Mouse (Mus musculus) urinary bladder, adult 2 months (tissue): Measurements from ENCODE around the gene Tmco4. TPM values are rescaled to one million over a fixed set of nuclear protein-coding genes. Genes with fewer than 3 reads are reported as not detected.

ENCODE experiments used
- DNase-seq: peaks from one replicate; pipeline ENCODE4 v3.0.0; 2022; ENCODE audit warnings: low spot score
- polyA plus RNA-seq: library from polyadenylated mRNA; depleted of rRNA; stranded (reverse); fragments of >200 nt; gene quantifications from 2 replicates; pipeline ENCODE4 v1.2.3, GENCODE M21; 2012; rRNA removed

Gene Tmco4
- polyA plus RNA-seq, 1 experiment: 28.8 TPM

DNA sequence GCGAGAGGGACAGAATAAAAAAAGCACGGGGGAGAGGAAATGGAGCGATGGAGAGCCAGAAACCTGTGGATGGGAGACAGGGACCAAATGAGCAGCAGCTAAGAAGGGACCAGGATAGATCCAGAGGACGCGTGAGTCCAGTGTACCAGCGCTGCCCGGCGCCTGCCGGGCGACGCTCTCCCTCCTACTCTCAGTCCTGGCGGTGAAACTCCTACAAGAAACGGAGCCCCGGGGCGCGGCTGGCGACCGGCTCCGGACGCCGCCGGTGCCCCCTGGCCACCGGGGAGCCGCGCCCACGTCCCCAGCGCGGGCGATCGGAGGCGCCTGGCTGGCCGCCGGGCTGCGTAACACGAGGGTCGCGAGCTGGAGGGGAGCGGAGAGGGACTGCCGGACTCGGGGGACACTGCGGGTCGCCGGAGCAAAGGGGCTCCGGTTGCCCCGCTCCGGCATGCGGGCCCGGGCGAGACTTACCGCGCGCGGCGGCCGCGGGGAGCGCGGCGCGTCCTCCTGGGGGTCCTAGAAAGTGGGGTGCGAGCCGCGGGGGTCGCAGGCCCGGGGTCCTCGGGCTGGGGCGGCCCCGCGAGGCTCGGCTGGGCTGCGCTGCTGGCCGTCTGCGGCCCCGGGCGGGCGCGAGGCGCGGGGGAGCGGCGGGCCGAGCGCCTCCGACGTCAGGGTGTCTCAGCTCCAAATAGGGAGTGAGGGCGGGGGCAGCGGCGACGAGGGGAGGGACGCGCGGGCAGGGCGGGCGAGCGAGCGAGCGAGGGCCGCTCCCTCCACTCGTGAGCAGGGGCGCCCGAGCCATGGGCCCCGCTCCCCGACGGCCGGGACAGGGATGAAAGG is 119.9 kb downstream of the Tmco4 start, which contains the start of gene Nbl1:
Gene Nbl1 (minus strand): TSS at position 638 of the 840 bp plus-strand sequence.
- DNase-seq: peak; percentile 63

DNA sequence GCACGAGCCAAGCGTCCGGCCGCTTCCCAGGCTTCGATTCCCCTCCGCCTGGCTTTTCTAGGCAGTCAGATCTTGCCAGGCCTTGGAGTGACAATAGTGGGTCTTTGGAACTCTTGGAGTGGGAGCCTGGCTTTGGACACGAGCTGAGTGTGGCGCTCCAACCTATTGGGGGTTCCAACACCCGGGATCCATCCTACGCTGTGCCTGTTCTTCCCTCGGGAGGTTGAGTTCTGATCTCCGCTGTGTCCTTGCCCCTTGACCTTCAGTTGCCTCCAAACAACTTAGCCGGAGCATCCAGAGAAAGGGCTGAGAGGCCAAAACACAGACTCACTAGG is 120.5 kb downstream of the Tmco4 start:
- no peak for DNase-seq

DNA sequence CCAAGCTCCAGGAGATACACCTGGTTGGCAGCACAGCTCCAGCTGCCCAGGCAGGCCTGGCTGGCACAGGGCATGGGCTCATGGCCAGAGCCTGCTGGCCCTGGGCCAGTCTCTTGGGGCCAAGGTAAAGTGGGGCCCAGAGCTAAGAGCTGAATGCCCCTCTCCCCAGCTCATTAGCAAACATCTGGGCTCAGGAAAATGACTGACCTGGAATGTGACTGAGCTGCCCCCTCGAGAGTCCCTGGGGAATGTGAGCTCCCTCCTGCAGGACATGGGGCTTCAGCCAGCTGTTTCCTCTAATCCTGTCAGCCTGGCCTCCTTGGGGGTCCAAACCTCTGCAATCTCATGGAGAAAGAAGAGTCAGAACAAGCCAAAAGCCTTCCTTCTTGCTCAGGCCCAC is 122.7 kb downstream of the Tmco4 start:
- DNase-seq: no peak

DNA sequence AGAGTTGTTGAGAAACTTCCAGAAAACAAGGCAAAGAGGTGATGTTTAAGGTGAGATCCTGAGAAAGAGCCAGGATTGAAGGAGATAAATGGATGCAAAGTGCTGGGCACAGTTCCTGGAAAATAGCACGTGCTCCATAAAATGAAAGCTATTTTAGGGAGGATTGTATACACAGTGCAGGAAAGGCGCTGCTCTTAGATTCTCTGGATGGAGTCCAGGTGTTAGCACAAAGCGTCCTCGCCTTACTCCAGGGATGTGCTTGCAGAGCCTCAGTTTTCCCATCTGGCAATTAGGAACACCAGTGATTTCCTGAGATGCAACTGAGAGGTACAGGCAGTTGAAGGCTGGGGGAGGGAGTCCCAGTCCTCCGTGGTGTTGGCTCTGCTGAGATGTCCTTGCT is 123.5 kb downstream of the Tmco4 start:
- no peak for DNase-seq

DNA sequence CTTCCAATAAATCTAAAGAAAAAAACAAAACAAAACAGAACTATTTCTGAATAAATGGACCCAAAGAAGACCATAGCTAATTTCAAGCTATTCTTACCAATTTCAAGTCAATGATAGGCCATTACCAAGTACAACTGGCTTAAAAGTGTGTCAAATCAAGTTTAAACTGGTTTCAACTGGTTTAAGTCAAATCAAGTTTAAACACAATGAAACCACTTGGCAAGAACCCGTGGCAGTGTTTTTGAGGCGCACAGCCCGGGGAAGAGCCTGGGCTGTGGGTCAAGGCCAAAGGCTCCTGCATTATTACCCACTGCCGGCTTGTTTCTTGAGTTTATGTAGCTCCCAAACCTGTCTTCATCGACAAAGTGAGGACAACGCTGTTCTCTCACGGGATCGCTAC is 127.6 kb downstream of the Tmco4 start:
- DNase-seq: no peak

DNA sequence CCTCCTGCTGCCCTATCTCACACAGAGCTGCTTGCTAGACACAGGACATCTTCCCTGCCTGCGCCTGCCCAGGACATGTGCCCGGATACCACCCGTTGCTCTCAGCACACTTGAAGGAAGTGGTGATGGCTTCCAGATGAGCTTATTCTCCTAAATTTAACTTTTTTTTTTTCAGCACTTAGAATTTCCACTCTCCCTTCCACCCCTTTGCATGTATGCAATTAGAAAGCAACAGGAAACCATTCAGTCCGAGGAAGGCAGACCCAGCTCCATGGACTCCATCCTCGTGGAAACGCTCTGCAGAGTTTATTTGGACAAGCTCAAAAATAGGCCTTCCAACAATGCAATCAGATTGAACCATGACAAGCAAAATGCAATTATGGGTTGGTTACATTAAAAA is 128.9 kb downstream of the Tmco4 start:
- DNase-seq: no peak

DNA sequence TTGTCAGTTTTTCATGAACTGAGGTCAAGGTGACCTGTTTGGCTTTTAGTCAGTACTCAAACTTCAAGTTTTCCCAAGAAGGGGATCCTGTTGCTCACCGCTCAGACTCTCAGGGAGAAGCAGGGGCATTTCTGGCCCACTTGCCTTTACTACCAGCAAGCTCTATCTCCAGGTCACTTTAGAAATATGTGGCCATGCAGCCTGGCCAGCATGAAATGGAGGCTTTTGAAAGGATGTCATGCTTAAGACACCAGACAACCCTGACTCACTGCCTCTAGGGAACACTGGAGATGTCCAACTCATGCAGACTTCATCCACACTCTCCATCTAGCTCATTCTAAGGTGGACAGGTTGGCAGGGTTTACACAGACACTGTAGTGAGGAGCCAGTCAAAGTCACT is 132.8 kb downstream of the Tmco4 start:
- DNase-seq: no peak

Other genes starting within 250 kb of the Tmco4 start
- gene Pla2g2c, start 248.1 kb upstream of the Tmco4 start, polyA plus RNA-seq: not detected in 2 replicates
- gene Ubxn10, start 235.7 kb upstream of the Tmco4 start, polyA plus RNA-seq: 0.10 and 0.25 TPM in 2 replicates
- gene Pla2g2f, start 215.3 kb upstream of the Tmco4 start, polyA plus RNA-seq: not detected in 2 replicates
- 5.2 and 6.4 TPM in 2 replicates for gene Pla2g2d, start 197.2 kb upstream of the Tmco4 start, polyA plus RNA-seq
- 0.46 and 0.73 TPM in 2 replicates for gene Pla2g5, start 109.4 kb upstream of the Tmco4 start, polyA plus RNA-seq
- not detected in 2 replicates for gene Gm13030, start 98.9 kb upstream of the Tmco4 start, polyA plus RNA-seq
- gene Pla2g2e, start 94.9 kb upstream of the Tmco4 start, polyA plus RNA-seq: 1.4 and 1.5 TPM in 2 replicates
- gene Otud3, start 58.9 kb upstream of the Tmco4 start, polyA plus RNA-seq: 5.0 and 7.0 TPM in 2 replicates
- 0.43 and 0.61 TPM in 2 replicates for gene Rnf186, start 5.8 kb upstream of the Tmco4 start, polyA plus RNA-seq
- gene Htr6, start 102.7 kb downstream of the Tmco4 start, polyA plus RNA-seq: 0.06 and 0.07 TPM in 2 replicates
- gene Nbl1, start 120.1 kb downstream of the Tmco4 start, polyA plus RNA-seq: 323 and 360 TPM in 2 replicates
- 174 and 186 TPM in 2 replicates for gene Minos1, start 158.2 kb downstream of the Tmco4 start, polyA plus RNA-seq
- gene Capzb, start 220.0 kb downstream of the Tmco4 start, polyA plus RNA-seq: 297 and 375 TPM in 2 replicates